Mouse (Mus musculus) heart, embryonic 11.5 days (tissue): ENCODE results near the gene Lims1. TPM values are rescaled to one million over a fixed set of nuclear protein-coding genes. Genes with fewer than 3 reads are reported as not detected.

ENCODE experiments used
- ATAC-seq: fragments of 200-750 bp; cut with Nextera tagmentation; replicated peaks from 2 replicates; pipeline ENCODE4 v1.8.0; 2017; ENCODE audit warnings: moderate library complexity; ENCODE audit not compliant: insufficient number of reproducible peaks, low FRiP score, low TSS enrichment
- H3K27ac ChIP-seq: fragments of 300-500 bp; sonication (generic); 2 replicates; pipeline ENCODE4 v1.5.1; 2014; ENCODE audit warnings: mild to moderate bottlenecking, low read depth, low read length
- H3K27me3 ChIP-seq: fragments of 300-500 bp; sonication (generic); 2 replicates; pipeline ENCODE4 v1.6.1; 2014; ENCODE audit warnings: mild to moderate bottlenecking, low read length, mixed read lengths; ENCODE audit not compliant: control insufficient read depth, insufficient read depth
- H3K36me3 ChIP-seq: fragments of 300-500 bp; sonication (generic); 2 replicates; pipeline ENCODE4 v1.6.1; 2014; ENCODE audit warnings: mild to moderate bottlenecking, low read length, moderate library complexity, mixed read lengths; ENCODE audit not compliant: control insufficient read depth, insufficient read depth
- H3K4me1 ChIP-seq: fragments of 300-500 bp; sonication (generic); 2 replicates; pipeline ENCODE4 v1.6.1; 2014; ENCODE audit warnings: low read length; ENCODE audit not compliant: control insufficient read depth, insufficient read depth
- H3K4me2 ChIP-seq: fragments of 300-500 bp; sonication (generic); 2 replicates; pipeline ENCODE4 v1.6.1; 2014; ENCODE audit warnings: mild to moderate bottlenecking, moderate library complexity
- H3K4me3 ChIP-seq: fragments of 300-500 bp; sonication (generic); 2 replicates; pipeline ENCODE4 v1.5.1; 2014; ENCODE audit warnings: low read depth, low read length
- H3K9ac ChIP-seq: fragments of 300-500 bp; sonication (generic); 2 replicates; pipeline ENCODE4 v1.6.1; 2014; ENCODE audit warnings: mild to moderate bottlenecking, low read depth, low read length, moderate library complexity
- H3K9me3 ChIP-seq: fragments of 300-500 bp; sonication (generic); replicated peaks from 2 replicates; pipeline ENCODE4 v1.6.1; 2016; ENCODE audit warnings: low read length; ENCODE audit not compliant: control insufficient read depth
- WGBS: fragments of 180-500 bp; shearing (Covaris S2); extraction: QIAGEN DNeasy Blood & Tissue Kit; methylation state at CpG from one replicate; pipeline ENCODE4 v1.1.7; 2014; ENCODE audit not compliant: insufficient replicate concordance; 5-methylcytosine and 5-hydroxymethylcytosine counted together
- polyA plus RNA-seq: library from polyadenylated mRNA; unstranded; fragments of >200 nt; fragmentation: Nextera tagmentation; extraction: Ambion mirVana; gene quantifications from 2 replicates; pipeline ENCODE4 v1.2.1, GENCODE M21; 2014

Lims1 gene
- polyA plus RNA-seq, 1 experiment from 2014 or later: 120 TPM

DNA sequence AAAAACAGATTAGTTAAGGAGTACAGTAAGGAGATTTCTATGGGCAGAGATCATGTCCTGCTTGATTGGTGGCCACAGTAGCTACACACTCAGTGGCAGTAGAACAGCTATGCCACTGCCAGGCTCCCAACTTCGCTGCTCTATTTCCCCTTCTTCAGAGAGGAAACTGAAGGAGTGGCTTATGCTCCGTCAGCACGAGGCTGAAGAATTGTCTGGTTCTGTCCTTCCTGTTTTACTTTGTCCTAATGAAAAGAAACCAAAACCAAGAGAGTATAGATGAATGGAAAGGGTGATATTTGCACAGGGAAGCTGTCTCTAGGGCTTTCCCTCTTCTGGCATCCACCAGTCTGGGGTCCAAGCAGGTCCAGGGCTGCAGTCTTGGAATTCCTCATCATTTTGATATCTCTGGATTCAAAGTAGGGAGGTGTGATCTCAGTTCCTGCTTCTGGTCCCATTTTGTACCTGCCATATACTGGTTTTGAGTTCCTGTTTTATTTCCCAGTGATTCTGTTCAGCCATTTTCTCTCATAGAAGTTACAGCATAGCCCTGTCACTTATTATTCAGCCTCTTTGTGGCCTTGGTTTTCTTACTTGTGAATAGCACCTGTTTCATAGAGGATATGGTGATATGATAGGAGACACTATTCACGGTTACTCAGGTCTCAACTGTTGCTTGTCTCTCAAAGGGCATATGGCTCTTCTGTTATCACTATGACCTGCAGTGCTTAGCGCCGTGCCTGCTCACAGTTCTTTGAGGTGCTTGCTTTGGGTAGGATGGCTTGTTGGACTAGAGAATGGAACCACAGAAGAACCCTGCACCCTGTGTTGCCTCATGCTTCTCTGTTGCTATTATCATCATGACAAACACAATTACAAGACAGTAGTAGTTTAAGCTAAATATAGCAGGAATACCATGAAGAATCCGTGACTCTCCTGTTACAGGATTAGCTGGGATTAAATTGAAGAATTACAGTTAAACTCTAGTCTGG, 70.1 kb downstream of the Lims1 start:
- H3K4me1 ChIP-seq: peaks cover 41% of the 10 kb centered on the region
- H3K27ac ChIP-seq: peak overlapping the region; percentile 90
- H3K4me3 ChIP-seq: no peak overlapping the region
- ATAC-seq: no peak
- no peaks in the 10 kb centered on the region for H3K27me3 ChIP-seq
- no peak overlapping the region for H3K9ac ChIP-seq
- H3K36me3 ChIP-seq: no peaks in the 10 kb centered on the region
- no peaks in the 10 kb centered on the region for H3K9me3 ChIP-seq
- peak overlapping the region; percentile 63 for H3K4me2 ChIP-seq
- 47% methylated on average over 7 of the region's 7 CpGs for WGBS

DNA sequence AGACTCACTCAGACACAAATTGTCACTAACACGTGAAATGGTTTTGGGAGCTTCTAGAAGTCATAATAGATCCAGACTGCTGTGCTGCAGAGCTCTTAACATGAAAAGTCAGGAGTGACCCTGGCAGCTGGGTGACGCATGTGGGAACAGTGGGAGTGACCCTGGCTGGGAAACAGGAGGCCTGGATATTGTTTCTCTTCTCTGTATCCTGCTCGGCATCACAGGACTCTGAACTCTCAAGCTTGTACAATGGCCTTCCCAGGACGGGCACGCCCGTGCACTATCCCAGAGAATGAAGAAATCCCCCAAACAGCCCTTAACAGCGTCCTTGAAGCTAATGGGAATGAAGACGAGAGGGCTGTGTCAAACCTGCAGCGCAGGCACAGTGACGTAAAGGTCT, 70.9 kb downstream of the Lims1 start:
- peak; percentile 82 for ATAC-seq
- Histone ChIP-seq H3K9ac (peak overlapping the region; percentile 56), H3K4me2 (peak overlapping the region; percentile 63), H3K9me3 (no peaks in the 10 kb centered on the region), H3K36me3 (no peaks in the 10 kb centered on the region; the same call in 1 of the 2 replicates), H3K27ac (peak overlapping the region; percentile 90), H3K4me3 (peak overlapping the region; percentile 35), H3K27me3 (no peaks in the 10 kb centered on the region), H3K4me1 (peaks cover 41% of the 10 kb centered on the region)
- WGBS: 36% methylated on average over 10 of the region's 10 CpGs

DNA sequence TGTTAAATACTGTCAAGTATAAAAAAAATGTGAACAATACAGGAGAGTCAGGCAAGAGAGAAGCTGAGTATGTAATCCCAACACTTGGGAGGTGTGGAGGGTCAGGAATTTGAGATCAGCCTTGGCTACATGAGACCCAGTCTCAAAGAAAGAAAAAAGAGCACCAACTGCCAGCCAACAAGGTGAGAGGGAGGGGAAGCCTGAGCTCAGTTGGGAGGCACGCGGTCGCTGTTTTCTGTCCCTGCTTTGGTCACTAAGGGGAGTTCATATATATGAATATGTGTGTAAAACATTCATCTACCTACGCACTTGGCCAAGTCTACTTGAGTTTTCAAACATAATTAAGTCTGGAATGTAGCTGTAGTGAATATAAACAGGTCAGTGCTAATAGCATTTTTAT, 72.0 kb downstream of the Lims1 start:
- no peak for ATAC-seq
- no peaks in the 10 kb centered on the region for H3K27me3 ChIP-seq
- H3K9ac ChIP-seq: 0 out of 2 replicates have a peak overlapping the region, but pooled peaks have one; percentile 3
- peaks cover 41% of the 10 kb centered on the region for H3K4me1 ChIP-seq
- H3K27ac ChIP-seq: peak overlapping the region; percentile 31; the same call in 1 of the 2 replicates
- 66% methylated on average over 4 of the region's 4 CpGs for WGBS
- H3K4me3 ChIP-seq: peak overlapping the region; percentile 11; the same call in 1 of the 2 replicates
- H3K9me3 ChIP-seq: no peaks in the 10 kb centered on the region
- H3K4me2 ChIP-seq: peak overlapping the region; percentile 48
- peaks cover 5% of the 10 kb centered on the region; the same call in 1 of the 2 replicates for H3K36me3 ChIP-seq

- 59% methylated on average over 2 of the region's 2 CpGs for WGBS
- Histone ChIP-seq H3K4me3 (peak overlapping the region; percentile 22), H3K9me3 (no peaks in the 10 kb centered on the region), H3K27ac (peak overlapping the region; percentile 87), H3K4me1 (peaks cover 41% of the 10 kb centered on the region), H3K9ac (peak overlapping the region; percentile 57), H3K36me3 (peaks cover 5% of the 10 kb centered on the region; the same call in 1 of the 2 replicates), H3K27me3 (no peaks in the 10 kb centered on the region), H3K4me2 (peak overlapping the region; percentile 48)
- no peak for ATAC-seq
Observed at GRCm38 (mm10) chr10:58395723-58396122, 72.5 kb downstream of the Lims1 start.

- peak overlapping the region; percentile 87 for H3K27ac ChIP-seq
- peak overlapping the region; percentile 57 for H3K9ac ChIP-seq
- peaks cover 46% of the 10 kb centered on the region for H3K4me1 ChIP-seq
- H3K36me3 ChIP-seq: peaks cover 5% of the 10 kb centered on the region; the same call in 1 of the 2 replicates
- 31% methylated on average over 3 of the region's 3 CpGs for WGBS
- H3K9me3 ChIP-seq: no peaks in the 10 kb centered on the region
- peak overlapping the region; percentile 22 for H3K4me3 ChIP-seq
- no peak for ATAC-seq
- no peaks in the 10 kb centered on the region for H3K27me3 ChIP-seq
- H3K4me2 ChIP-seq: peak overlapping the region; percentile 48
Observed at GRCm38 (mm10) chr10:58396600-58396999, 73.3 kb downstream of the Lims1 start.

- ATAC-seq: no peak
- Histone ChIP-seq H3K4me2 (no peak overlapping the region), H3K4me1 (peaks cover 29% of the 10 kb centered on the region), H3K27me3 (no peaks in the 10 kb centered on the region), H3K36me3 (peaks cover 7% of the 10 kb centered on the region; the same call in 1 of the 2 replicates), H3K27ac (no peak overlapping the region), H3K9me3 (no peaks in the 10 kb centered on the region), H3K4me3 (no peak overlapping the region), H3K9ac (no peak overlapping the region)
- WGBS: 94% methylated on average over 8 of the region's 8 CpGs
Observed at GRCm38 (mm10) chr10:58398941-58399340, 75.7 kb downstream of the Lims1 start.

- Histone ChIP-seq H3K36me3 (peaks cover 12% of the 10 kb centered on the region), H3K27me3 (no peaks in the 10 kb centered on the region), H3K27ac (peak overlapping the region; percentile 57), H3K4me3 (no peak overlapping the region), H3K9ac (no peak overlapping the region), H3K9me3 (no peaks in the 10 kb centered on the region), H3K4me2 (no peak overlapping the region), H3K4me1 (peaks cover 36% of the 10 kb centered on the region)
- WGBS: 62% methylated on average over 3 of the region's 3 CpGs
- ATAC-seq: no peak
Observed at GRCm38 (mm10) chr10:58401838-58402237, 78.6 kb downstream of the Lims1 start.

DNA sequence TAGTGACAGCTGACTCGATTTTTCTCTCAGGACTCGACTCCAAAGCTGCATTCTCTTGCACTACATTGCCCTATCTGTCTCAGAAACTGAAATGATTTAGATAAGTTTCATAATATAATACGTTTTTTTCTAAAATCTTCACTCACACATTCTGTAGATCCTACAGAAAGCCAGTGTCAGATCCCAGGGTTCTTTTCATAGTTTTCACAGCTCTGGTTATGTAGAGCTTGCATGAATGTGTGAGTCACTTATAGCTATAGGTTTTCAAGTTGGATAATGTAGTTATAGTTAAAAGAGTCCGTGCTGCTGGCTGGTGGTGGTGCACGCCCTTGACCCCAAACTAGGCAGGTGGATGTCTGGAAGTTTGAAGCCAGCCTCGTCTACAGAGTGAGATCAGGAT, 81.4 kb downstream of the Lims1 start:
- H3K27ac ChIP-seq: peak overlapping the region; percentile 84
- peaks cover 18% of the 10 kb centered on the region for H3K36me3 ChIP-seq
- ATAC-seq: no peak
- WGBS: 75% methylated on average over 6 of the region's 6 CpGs
- H3K9ac ChIP-seq: peak overlapping the region; percentile 56
- H3K27me3 ChIP-seq: no peaks in the 10 kb centered on the region
- no peak overlapping the region for H3K4me3 ChIP-seq
- peaks cover 33% of the 10 kb centered on the region for H3K4me1 ChIP-seq
- H3K4me2 ChIP-seq: no peak overlapping the region
- no peaks in the 10 kb centered on the region for H3K9me3 ChIP-seq
